In genomic region chr5:72910373-72910772, GRCm38 (mm10) we compare ENCODE assay signal across 25 mouse cellular contexts. TPM values are rescaled to one million over a fixed set of nuclear protein-coding genes. Genes with fewer than 3 reads are reported as not detected.
DNase-seq lines count a peak whose midpoint lies in the region; ATAC-seq lines count a peak whose summit lies in the region.
"Had no signal": no experiment of that assay in that cellular context is flagged by ENCODE, and none has a peak within 500 bp of the region (broad histone marks: within the 10 kb centered on the region; RNA-seq: fewer than 3 reads in every experiment).

No protein-coding gene starts in this region.

- H3K4me2 ChIP-seq in heart, embryonic 16.5 days (ENCODE audit: low read depth, low read length): no peak overlapping the region
- H3K4me2 ChIP-seq: heart, embryonic 11.5 days; hindbrain, embryonic 13.5 days; midbrain, embryonic 13.5 days; neural tube, embryonic 12.5 days had no signal

- H3K4me3 ChIP-seq in heart, embryonic 16.5 days (ENCODE audit: low read length): no peak overlapping the region
- H3K4me3 ChIP-seq: forebrain, embryonic 10.5 days; hindbrain, embryonic 13.5 days; layer of hippocampus, adult 2 months; midbrain, embryonic 13.5 days; neural tube, embryonic 12.5 days had no signal

- no peaks in the 10 kb centered on the region for H3K9me3 ChIP-seq in heart, embryonic 16.5 days (replicated peaks; ENCODE audit: control insufficient read depth, low read length)
- H3K9me3 ChIP-seq: forebrain, embryonic 10.5 days; hindbrain, embryonic 13.5 days; midbrain, embryonic 13.5 days; neural tube, embryonic 12.5 days had no signal

- H3K4me1 ChIP-seq in heart, embryonic 16.5 days (ENCODE audit: control insufficient read depth, insufficient read depth, low read length): peaks cover 33% of the 10 kb centered on the region

- 83% methylated on average over 1 of the region's 1 CpGs for WGBS in heart, embryonic 16.5 days

- peak; percentile 48 for DNase-seq in adrenal gland, postnatal 10 days
- DNase-seq in adrenal gland, postnatal 36 days: no peak
- no peak for DNase-seq in heart, postnatal 14 days
- peak; percentile 13 for DNase-seq in 3T3-L1 (ENCODE audit: low read depth, low spot score)
- DNase-seq in gonadal fat pad, adult 2 months (ENCODE audit: low read depth): peak; percentile 81
- DNase-seq in right cerebral cortex, postnatal 10 days (ENCODE audit: low spot score in 2 of 2): no peak
- DNase-seq: cerebellum, adult 18-20 months; cerebellum, postnatal 25 days; embryo, embryonic 11 days; forebrain, postnatal 0 days; gastrocnemius, postnatal 10 days; kidney, adult 8-10 months; kidney, postnatal 14 days; liver; right cerebral cortex, postnatal 14 days; thymus, adult 2 months had no signal

- ATAC-seq in heart, embryonic 16.5 days (replicated peaks; ENCODE audit: extremely low read depth, insufficient read depth, low FRiP score): no peak
- ATAC-seq: forebrain, postnatal 0 days; inflammation-experienced regulatory T-cells, adult 6 months; midbrain, embryonic 13.5 days had no signal

- no peaks in the 10 kb centered on the region for H3K27me3 ChIP-seq in heart, embryonic 16.5 days (ENCODE audit: control insufficient read depth, insufficient read depth, low read length)
- H3K27me3 ChIP-seq: hindbrain, embryonic 13.5 days; neural tube, embryonic 12.5 days had no signal

- no peak overlapping the region for H3K9ac ChIP-seq in heart, embryonic 16.5 days (ENCODE audit: low read length)
- H3K9ac ChIP-seq: forebrain, postnatal 0 days; hindbrain, embryonic 13.5 days; midbrain, embryonic 13.5 days; neural tube, embryonic 12.5 days had no signal

- H3K27ac ChIP-seq in heart, embryonic 16.5 days (ENCODE audit: low read length): peak overlapping the region; percentile 27; the same call in 1 of the 2 replicates
- H3K27ac ChIP-seq: forebrain, embryonic 10.5 days; hindbrain, embryonic 13.5 days; layer of hippocampus, adult 2 months; macrophage; midbrain, embryonic 13.5 days; neural tube, embryonic 12.5 days had no signal

- H3K36me3 ChIP-seq in heart, embryonic 16.5 days (ENCODE audit: control insufficient read depth, insufficient read depth): no peaks in the 10 kb centered on the region
- H3K36me3 ChIP-seq: forebrain, embryonic 10.5 days; hindbrain, embryonic 13.5 days; midbrain, embryonic 13.5 days; neural tube, embryonic 12.5 days had no signal

- intact Hi-C loops in heart, postnatal 14 days (cut with DNase I): no loop called here

RNA-seq across cellular contexts. Expression of gene Slain2, which starts 3.7 kb away (rescaled TPM):
- 10 to 100 TPM; 56.1 to 59.8 TPM for total RNA-seq in adrenal gland, postnatal 10 days (2021)
- 10 to 100 TPM; 59.1 to 63.4 TPM for total RNA-seq in adrenal gland, postnatal 36 days (2021)
- polyA plus RNA-seq in heart, embryonic 16.5 days (2015; fragmentation: Nextera tagmentation; extraction: Ambion mirVana): 22.6 and 24.0 TPM in 2 replicates
- total RNA-seq in heart, postnatal 14 days (2021): 100 to 1,000 TPM; 109 to 122 TPM
- polyA plus RNA-seq in gonadal fat pad, adult 2 months (2012; rRNA removed): 18.4 and 19.8 TPM in 2 replicates

RNA-seq across cellular contexts. Expression of gene Tec, which starts 42.1 kb away (rescaled TPM):
- total RNA-seq in adrenal gland, postnatal 10 days (2021): 1 to 10 TPM; 3.5 to 4.9 TPM
- total RNA-seq in adrenal gland, postnatal 36 days (2021): 1 to 10 TPM; 2.2 to 3.2 TPM
- polyA plus RNA-seq in heart, embryonic 16.5 days (2015; fragmentation: Nextera tagmentation; extraction: Ambion mirVana): 17.9 and 23.0 TPM in 2 replicates
- 10 to 100 TPM; 11.0 to 11.9 TPM for total RNA-seq in heart, postnatal 14 days (2021)
- 3.0 and 3.5 TPM in 2 replicates for polyA plus RNA-seq in gonadal fat pad, adult 2 months (2012; rRNA removed)

Comparison
In these comparisons a context has a peak if more than half of its experiments do, and no peak if none do; other contexts are left out.
1. DNase-seq: peak in adrenal gland, postnatal 10 days (single experiment), 3T3-L1 (single experiment) and gonadal fat pad, adult 2 months (single experiment); none in adrenal gland, postnatal 36 days (0 of 2), heart, postnatal 14 days (0 of 2) and right cerebral cortex, postnatal 10 days (0 of 2).